Mouse (Mus musculus) testis, postnatal 10 days (tissue): Measurements from ENCODE around the gene Cers6.
A peak's percentile ranks its signal among the peaks of the same experiment; 100 is the strongest.

Source experiments
- DNase-seq: peaks from one replicate; pipeline ENCODE4 v3.0.0; 2021; ENCODE audit warnings: low spot score

The Cers6 gene

GRCm38 (mm10) chr2:68968028-68968427 is 106.8 kb downstream of the Cers6 start:
- DNase-seq = peak; percentile 52

GRCm38 (mm10) chr2:68971840-68972239 is 110.6 kb downstream of the Cers6 start:
- no peak for DNase-seq

- DNase-seq = no peak
These were observed 112.5 kb downstream of the Cers6 start for GRCm38 (mm10) chr2:68973753-68974152.

- no peak for DNase-seq
These were observed 114.0 kb downstream of the Cers6 start for GRCm38 (mm10) chr2:68975286-68975685.

GRCm38 (mm10) chr2:68975780-68976179 is 114.5 kb downstream of the Cers6 start:
- no peak for DNase-seq

- DNase-seq = no peak
These were observed 117.0 kb downstream of the Cers6 start for GRCm38 (mm10) chr2:68978244-68978643.

GRCm38 (mm10) chr2:68978660-68979604 is 117.7 kb downstream of the Cers6 start:
- DNase-seq = no peak

- no peak for DNase-seq
These were observed 120.1 kb downstream of the Cers6 start for GRCm38 (mm10) chr2:68981302-68981701.

GRCm38 (mm10) chr2:68981756-68982409 is 120.6 kb downstream of the Cers6 start:
- no peak for DNase-seq

GRCm38 (mm10) chr2:68982979-68983378 is 121.7 kb downstream of the Cers6 start:
- DNase-seq = no peak

GRCm38 (mm10) chr2:68983431-68983830 is 122.2 kb downstream of the Cers6 start:
- DNase-seq = no peak

GRCm38 (mm10) chr2:68989117-68989516 is 127.9 kb downstream of the Cers6 start:
- DNase-seq = no peak

- DNase-seq = no peak
These were observed 131.4 kb downstream of the Cers6 start for GRCm38 (mm10) chr2:68992629-68993028.

GRCm38 (mm10) chr2:68994441-68994840 is 133.2 kb downstream of the Cers6 start:
- no peak for DNase-seq

- DNase-seq = no peak
These were observed 134.5 kb downstream of the Cers6 start for GRCm38 (mm10) chr2:68995723-68996122.

GRCm38 (mm10) chr2:68996268-68996667 is 135.0 kb downstream of the Cers6 start:
- no peak for DNase-seq

GRCm38 (mm10) chr2:69004001-69004400 is 142.8 kb downstream of the Cers6 start:
- DNase-seq = no peak

GRCm38 (mm10) chr2:69011392-69011791 is 150.2 kb downstream of the Cers6 start:
- no peak for DNase-seq

- DNase-seq = no peak
These were observed 150.6 kb downstream of the Cers6 start for GRCm38 (mm10) chr2:69011860-69012259.

- no peak for DNase-seq
These were observed 153.0 kb downstream of the Cers6 start for GRCm38 (mm10) chr2:69014241-69014640.

GRCm38 (mm10) chr2:69015172-69015724 is 154.0 kb downstream of the Cers6 start:
- DNase-seq = no peak

- no peak for DNase-seq
These were observed 154.6 kb downstream of the Cers6 start for GRCm38 (mm10) chr2:69015822-69016221.

GRCm38 (mm10) chr2:69019026-69019565 is 157.9 kb downstream of the Cers6 start:
- no peak for DNase-seq
